Mouse (Mus musculus) embryonic fibroblast, embryonic 13.5 days (primary cell): ENCODE data around the gene Pnp2. TPM values are rescaled to one million over a fixed set of nuclear protein-coding genes. Genes with fewer than 3 reads are reported as not detected.

Source experiments
- H3K27ac ChIP-seq: 2 replicates; pipeline ENCODE4 v1.5.1; 2012; ENCODE audit warnings: low read length, control low read depth, inconsistent platforms; ENCODE audit not compliant: insufficient read depth
- H3K4me1 ChIP-seq: 2 replicates; pipeline ENCODE4 v1.6.1; 2011; ENCODE audit warnings: low read length; ENCODE audit not compliant: control insufficient read depth, insufficient read depth
- H3K4me3 ChIP-seq: 2 replicates; pipeline ENCODE4 v1.5.1; 2011; ENCODE audit warnings: mild to moderate bottlenecking, control low read depth, low read length; ENCODE audit not compliant: insufficient read depth
- CTCF ChIP-seq: IDR thresholded peaks from 2 replicates; pipeline ENCODE4 v1.5.1; 2011; ENCODE audit warnings: mild to moderate bottlenecking, control low read depth, low read length, moderate library complexity, borderline replicate concordance; ENCODE audit not compliant: insufficient read depth
- POLR2A ChIP-seq: IDR thresholded peaks from 2 replicates; pipeline ENCODE4 v1.6.1; 2011; ENCODE audit warnings: low read depth, mild to moderate bottlenecking, control low read depth, low read length, moderate library complexity
- polyA plus RNA-seq: library from polyadenylated mRNA; stranded (reverse); fragments of >200 nt; gene quantifications from 2 replicates; pipeline ENCODE4 v1.2.4, GENCODE M21; 2011; ENCODE audit warnings: low read depth; ENCODE audit not compliant: missing spikeins, insufficient read length

Pnp2 gene
- polyA plus RNA-seq, 1 experiment = 0.49 TPM

DNA sequence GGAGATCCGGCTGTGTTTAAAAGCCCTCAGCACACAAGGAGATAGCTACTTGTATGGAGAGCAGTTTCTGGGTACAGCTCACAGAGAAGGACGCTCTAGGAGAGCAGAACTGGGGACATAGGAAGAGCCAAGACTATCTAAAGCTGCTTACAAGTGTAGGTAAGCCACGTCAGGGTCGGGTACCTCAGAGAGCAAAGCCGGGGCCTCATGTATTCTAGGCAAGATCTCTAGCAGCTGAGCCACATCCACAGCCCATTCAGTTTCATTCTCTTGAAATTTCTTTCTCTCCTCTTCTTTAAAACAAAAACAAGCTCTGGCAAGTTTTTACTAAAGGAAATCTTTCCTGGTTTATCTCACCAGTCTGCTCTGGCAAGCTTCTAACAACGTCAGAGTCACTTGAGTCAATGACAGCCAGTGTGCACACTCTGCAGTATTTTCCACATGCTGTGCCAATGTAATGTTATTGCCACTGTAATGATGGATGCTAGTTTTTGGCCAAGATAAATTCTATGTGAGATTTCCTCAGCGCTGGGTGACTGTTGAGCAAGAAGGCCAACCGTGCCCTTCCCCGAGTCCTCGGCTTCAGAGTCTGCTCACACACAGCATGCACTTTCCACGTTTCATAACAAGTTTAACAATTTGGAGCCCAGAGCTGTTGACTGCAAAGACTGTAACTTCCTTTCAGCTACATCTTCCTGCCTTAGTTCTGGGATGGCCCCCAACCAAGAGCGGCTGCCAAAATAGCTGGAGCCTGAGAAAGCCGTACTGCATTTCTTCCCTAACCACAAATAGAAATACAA, 52.3 kb downstream of the Pnp2 start:
- TF ChIP-seq POLR2A = no peak
- TF ChIP-seq CTCF = no peak
- peak overlapping the region; percentile 91 for H3K27ac ChIP-seq
- peaks cover 4% of the 10 kb centered on the region for H3K4me1 ChIP-seq
- no peak overlapping the region for H3K4me3 ChIP-seq

DNA sequence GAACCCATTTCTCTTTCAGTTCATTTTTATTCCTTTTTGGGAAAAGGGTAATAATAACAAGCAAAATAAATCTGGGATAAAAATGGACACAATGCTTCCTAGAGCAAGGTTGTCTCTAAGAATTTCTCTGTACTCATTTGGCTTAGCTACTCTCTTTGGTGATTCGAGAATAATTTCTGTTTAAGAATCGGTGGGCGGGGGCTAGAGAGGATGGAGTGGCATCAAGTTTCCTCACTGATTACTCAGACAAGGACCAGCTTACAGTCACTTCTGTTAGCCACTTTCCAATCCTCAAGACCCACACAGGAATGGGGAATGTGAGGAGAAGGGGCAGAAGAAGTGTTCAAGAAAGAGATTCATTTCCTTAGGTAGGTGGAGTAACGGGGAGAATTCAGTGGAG, 53.0 kb downstream of the Pnp2 start:
- Histone ChIP-seq H3K27ac (peak overlapping the region; percentile 91), H3K4me3 (no peak overlapping the region)

DNA sequence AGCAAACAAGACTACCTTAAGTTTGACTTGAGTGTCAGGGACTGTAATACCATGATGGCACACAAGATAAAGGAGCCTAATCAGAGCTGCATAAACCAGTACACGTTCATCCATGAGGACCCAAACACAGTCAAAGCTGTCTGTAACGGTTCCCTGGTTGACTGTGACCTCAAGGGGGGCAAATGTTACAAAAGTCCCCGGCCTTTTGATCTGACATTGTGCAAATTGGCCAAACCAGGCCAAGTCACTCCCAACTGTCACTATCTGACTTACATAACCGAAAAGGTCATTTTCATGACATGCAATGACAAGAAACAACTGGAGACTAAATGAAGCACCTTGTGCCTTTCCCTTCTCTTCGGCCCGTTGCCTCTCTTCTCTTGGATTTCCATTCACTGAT, 53.8 kb downstream of the Pnp2 start:
- TF ChIP-seq POLR2A (no peak), CTCF (no peak)
- no peak overlapping the region for H3K4me3 ChIP-seq
- peak overlapping the region; percentile 91 for H3K27ac ChIP-seq
- H3K4me1 ChIP-seq = peaks cover 4% of the 10 kb centered on the region

More for the DNA sequence above, 53.0 kb downstream of the Pnp2 start:
- H3K4me1 ChIP-seq = peaks cover 4% of the 10 kb centered on the region
- no peak for TF ChIP-seq POLR2A

Other genes with a start within 250 kb of the Pnp2 start
- not detected in 2 replicates for gene Olfr748, start 248.6 kb upstream of the Pnp2 start, polyA plus RNA-seq
- gene Olfr749, start 210.9 kb upstream of the Pnp2 start, polyA plus RNA-seq = not detected in 2 replicates
- 30.4 and 30.5 TPM in 2 replicates for gene Ttc5, start 170.5 kb upstream of the Pnp2 start, polyA plus RNA-seq
- gene Ccnb1ip1, start 148.3 kb upstream of the Pnp2 start, polyA plus RNA-seq = not detected in 2 replicates
- 31.2 and 43.4 TPM in 2 replicates for gene Parp2, start 148.2 kb upstream of the Pnp2 start, polyA plus RNA-seq
- 26.1 and 30.5 TPM in 2 replicates for gene Tep1, start 85.4 kb upstream of the Pnp2 start, polyA plus RNA-seq
- gene Klhl33, start 58.5 kb upstream of the Pnp2 start, polyA plus RNA-seq = 0.47 and 0.65 TPM in 2 replicates
- 30.5 and 38.8 TPM in 2 replicates for gene Osgep, start 31.1 kb upstream of the Pnp2 start, polyA plus RNA-seq
- gene Apex1, start 31.0 kb upstream of the Pnp2 start, polyA plus RNA-seq = 62.4 and 68.1 TPM in 2 replicates
- gene Pip4p1, start 25.1 kb upstream of the Pnp2 start, polyA plus RNA-seq = 66.4 and 69.5 TPM in 2 replicates
- 64.5 and 79.4 TPM in 2 replicates for gene Pnp, start 24.9 kb upstream of the Pnp2 start, polyA plus RNA-seq
- 22.3 and 51.1 TPM in 2 replicates for gene Gm49342, start 11.5 kb upstream of the Pnp2 start, polyA plus RNA-seq
- 0.68 and 0.87 TPM in 2 replicates for gene Rnase10, start 51.8 kb downstream of the Pnp2 start, polyA plus RNA-seq
- gene Rnase9, start 85.9 kb downstream of the Pnp2 start, polyA plus RNA-seq = not detected in 2 replicates
- gene Rnase11, start 94.2 kb downstream of the Pnp2 start, polyA plus RNA-seq = not detected in 2 replicates
- gene Rnase12, start 101.7 kb downstream of the Pnp2 start, polyA plus RNA-seq = not detected in 2 replicates
- not detected in 2 replicates for gene Olfr750, start 118.4 kb downstream of the Pnp2 start, polyA plus RNA-seq
- gene Rnase4, start 135.1 kb downstream of the Pnp2 start, polyA plus RNA-seq = 116 and 134 TPM in 2 replicates
- 11.4 TPM in 2 replicates for gene Ang, start 135.2 kb downstream of the Pnp2 start, polyA plus RNA-seq
- not detected in 2 replicates for gene Eddm3b, start 158.4 kb downstream of the Pnp2 start, polyA plus RNA-seq
- not detected in 2 replicates for gene Rnase6, start 167.9 kb downstream of the Pnp2 start, polyA plus RNA-seq
- not detected in 2 replicates for gene Rnase1, start 190.8 kb downstream of the Pnp2 start, polyA plus RNA-seq
- not detected in 2 replicates for gene Rnase2b, start 206.3 kb downstream of the Pnp2 start, polyA plus RNA-seq
- gene Ang2, start 243.2 kb downstream of the Pnp2 start, polyA plus RNA-seq = not detected in 2 replicates
- gene Ear14, start 247.4 kb downstream of the Pnp2 start, polyA plus RNA-seq = not detected in 2 replicates